Mouse (Mus musculus): Measurements from ENCODE around the gene Entr1.

Entr1 gene

DNA sequence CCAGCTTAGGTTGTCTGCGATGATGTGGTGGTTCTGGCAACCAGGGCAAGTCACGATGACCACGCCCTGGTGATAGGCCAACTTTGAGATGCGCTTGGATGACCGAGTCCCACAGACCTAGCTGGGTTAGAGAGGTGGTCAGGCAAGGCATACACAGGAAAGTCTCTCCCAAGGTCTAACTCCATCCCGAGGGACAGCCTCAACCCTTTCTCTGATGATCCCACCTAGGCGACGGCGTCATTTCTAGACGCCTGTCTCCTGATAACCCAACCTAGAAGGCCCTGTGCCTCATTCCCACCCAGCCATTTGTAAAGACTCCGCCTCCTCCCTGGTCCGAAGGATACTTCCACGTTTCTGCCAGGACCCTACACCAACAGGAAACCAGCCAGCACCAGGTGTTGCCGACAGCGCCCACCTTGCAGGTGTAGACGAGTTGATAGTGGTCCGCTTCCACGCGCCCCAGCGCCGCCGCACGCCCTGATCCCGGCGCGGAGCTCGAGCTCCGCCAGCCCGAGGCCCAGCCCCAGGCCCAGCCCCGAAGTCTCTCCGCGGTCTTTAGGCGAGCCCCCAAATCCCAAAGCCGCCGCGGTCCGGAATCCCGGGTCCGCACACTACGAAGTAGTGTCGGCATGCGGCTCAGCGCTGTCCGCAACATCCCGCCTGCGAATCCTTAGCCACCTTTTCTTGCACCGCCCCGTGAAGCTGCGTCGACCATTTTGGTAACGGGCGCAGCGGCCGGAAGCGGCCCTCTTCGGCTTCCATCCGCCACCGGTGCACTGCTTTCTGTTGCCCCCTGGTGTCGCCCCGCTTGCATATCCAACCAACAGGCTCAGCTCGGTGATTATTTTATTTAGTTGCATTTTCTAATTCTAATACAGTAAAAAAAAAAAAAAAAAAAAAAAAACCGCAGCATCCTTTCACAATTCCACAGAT, 37.5 kb downstream of the Entr1 start, which contains the start of gene Dnlz:
TSS of gene Dnlz (minus strand) at position 753 of the 933 bp plus-strand sequence.
- in situ Hi-C loops (cut with MboI; ENCODE audit: low sequenced_read_pairs) = no loop called here

DNA sequence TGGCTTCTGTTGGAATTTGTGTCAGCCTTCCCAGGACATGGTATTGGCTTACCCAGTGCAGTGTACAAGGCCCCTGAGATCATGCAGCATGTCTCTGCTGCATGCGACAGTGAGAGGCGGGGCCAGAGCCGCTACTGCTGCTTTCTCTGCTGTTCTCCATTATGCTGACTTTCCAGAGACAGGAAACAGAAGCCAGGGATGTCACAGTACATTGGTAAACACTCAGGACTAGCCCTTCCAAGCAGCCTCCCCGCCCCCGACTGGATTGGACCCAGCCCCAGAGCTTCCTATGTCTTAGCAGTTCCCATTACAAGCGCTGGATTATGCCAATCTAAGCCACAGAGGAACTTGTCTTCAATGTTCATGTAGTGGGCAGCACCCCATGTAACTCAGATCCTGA, 40.9 kb downstream of the Entr1 start:
- in situ Hi-C loops (cut with MboI; ENCODE audit: low sequenced_read_pairs) = no loop called here

GRCm38 (mm10) chr2:26342609-26343490, 46.3 kb downstream of the Entr1 start:
- in situ Hi-C loops (cut with MboI; ENCODE audit: low sequenced_read_pairs) = no loop called here

DNA sequence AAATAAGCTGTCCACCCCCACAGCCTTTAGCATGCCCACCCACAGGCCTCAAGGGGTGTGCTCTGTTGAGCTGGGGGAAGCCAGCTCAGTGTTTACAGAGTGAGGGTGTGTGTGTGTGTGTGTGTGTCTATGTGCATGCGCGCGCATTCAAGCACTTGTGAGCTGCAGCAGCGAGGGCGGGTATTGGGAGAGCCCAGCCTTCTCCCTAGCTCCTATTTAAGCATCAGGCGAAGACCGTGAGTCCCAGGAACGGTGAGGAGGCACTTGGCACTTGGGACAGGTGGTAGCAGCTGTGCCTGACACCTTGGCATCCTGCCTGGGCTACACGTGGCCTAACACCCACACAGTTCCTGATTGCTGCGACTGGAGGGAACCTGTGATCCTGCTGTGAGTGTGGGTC, 47.1 kb downstream of the Entr1 start:
- in situ Hi-C loops (cut with MboI; ENCODE audit: low sequenced_read_pairs) = no loop called here

- in situ Hi-C loops (cut with MboI; ENCODE audit: low sequenced_read_pairs) = no loop called here
Observed at GRCm38 (mm10) chr2:26341510-26341981, 47.6 kb downstream of the Entr1 start.

- in situ Hi-C loops (cut with MboI; ENCODE audit: low sequenced_read_pairs) = no loop called here
Observed at GRCm38 (mm10) chr2:26339204-26339551, 49.9 kb downstream of the Entr1 start.

DNA sequence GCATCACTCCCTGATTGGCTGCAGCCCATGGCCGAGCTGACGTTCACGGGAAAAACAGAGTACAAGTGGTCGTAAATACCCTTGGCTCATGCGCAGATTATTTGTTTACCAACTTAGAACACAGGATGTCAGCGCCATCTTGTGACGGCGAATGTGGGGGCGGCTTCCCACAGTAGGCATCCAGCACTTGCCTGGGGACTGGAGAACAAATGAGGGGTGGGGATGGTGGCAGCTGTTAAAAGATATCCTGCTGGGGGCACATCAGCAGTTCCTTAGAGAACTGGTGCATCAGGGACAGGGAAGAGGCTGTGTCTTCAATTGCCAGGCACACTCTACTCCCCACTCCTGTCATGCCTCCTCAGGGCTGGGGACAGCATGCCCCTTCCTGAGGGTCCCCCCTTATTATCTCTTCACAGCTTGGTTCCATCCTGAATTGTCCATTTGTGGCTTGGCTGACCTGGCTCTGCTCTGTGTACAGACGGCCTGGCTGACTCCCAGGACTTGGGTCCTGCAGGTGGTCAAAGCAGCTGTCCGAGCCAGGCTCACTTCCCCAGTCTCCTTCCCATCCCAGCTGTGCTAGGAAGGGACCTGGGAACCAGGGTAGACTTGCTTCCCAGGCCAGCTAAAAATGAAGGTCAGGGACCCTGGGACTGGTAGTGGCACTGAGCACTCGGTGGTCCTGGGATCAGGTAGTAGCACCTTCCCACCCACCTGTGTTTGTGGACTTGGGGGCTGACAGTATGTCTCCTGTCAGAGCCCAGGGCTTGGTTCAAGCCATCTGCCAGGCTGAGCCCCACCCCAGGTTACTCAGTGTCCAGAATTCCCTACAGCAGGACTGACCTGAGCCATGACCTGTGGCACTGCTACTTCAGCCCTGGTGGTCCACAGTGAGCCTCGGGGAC, 50.6 kb downstream of the Entr1 start:
- in situ Hi-C loops (cut with MboI; ENCODE audit: low sequenced_read_pairs) = no loop called here
